Comparison of ENCODE assay signal across 8 mouse cellular contexts in the genomic region with DNA sequence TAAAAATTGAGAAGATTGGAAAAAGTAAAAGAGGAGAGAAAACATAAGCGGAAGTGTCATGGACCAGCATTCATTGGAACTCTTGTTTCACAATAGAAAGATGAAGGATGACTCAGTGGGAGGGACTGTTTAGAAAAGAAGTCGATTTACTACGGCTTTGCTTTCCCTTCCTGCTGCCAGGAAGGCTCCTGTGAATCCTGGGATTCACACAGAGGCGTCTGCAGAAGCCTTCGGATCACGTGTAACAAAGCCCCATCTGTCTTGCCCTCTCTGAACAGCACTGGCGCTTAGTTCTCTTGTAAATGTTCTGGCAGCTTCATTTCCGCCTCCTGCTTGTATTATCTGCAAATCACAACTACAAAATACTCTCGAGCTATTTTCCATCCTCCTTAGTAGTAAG.
A peak's percentile ranks its signal among the peaks of the same experiment; 100 is the strongest.
DNase-seq lines count a peak whose midpoint lies in the region; ATAC-seq lines count a peak whose summit lies in the region.

No protein-coding gene starts in this region.

- no peaks in the 10 kb centered on the region for H3K9me3 ChIP-seq in midbrain, embryonic 11.5 days (ENCODE audit: control insufficient read depth, low read length)
- no peaks in the 10 kb centered on the region for H3K9me3 ChIP-seq in midbrain, embryonic 10.5 days (replicated peaks)
- no peaks in the 10 kb centered on the region for H3K9me3 ChIP-seq in forebrain, embryonic 16.5 days (ENCODE audit: control insufficient read depth, low read length)

- H3K4me2 ChIP-seq in midbrain, embryonic 11.5 days = no peak overlapping the region
- no peak overlapping the region for H3K4me2 ChIP-seq in forebrain, embryonic 16.5 days (ENCODE audit: low read length)

- 16% methylated on average over 9 of the region's 9 CpGs for WGBS in midbrain, embryonic 11.5 days
- 24% methylated on average over 9 of the region's 9 CpGs for WGBS in midbrain, embryonic 10.5 days
- 7% methylated on average over 9 of the region's 9 CpGs for WGBS in forebrain, embryonic 16.5 days

- peak; percentile 61; the same call in 1 of the 2 replicates for ATAC-seq in midbrain, embryonic 11.5 days (ENCODE audit: low FRiP score)
- peak; percentile 83 for ATAC-seq in forebrain, embryonic 16.5 days

- no peaks in the 10 kb centered on the region for H3K4me1 ChIP-seq in midbrain, embryonic 11.5 days (ENCODE audit: control insufficient read depth, insufficient read depth, low read length)
- H3K4me1 ChIP-seq in midbrain, embryonic 10.5 days = no peaks in the 10 kb centered on the region; the same call in 1 of the 2 replicates
- peaks cover 20% of the 10 kb centered on the region for H3K4me1 ChIP-seq in forebrain, embryonic 16.5 days (replicated peaks; ENCODE audit: control insufficient read depth, insufficient read depth, low read length)

- H3K36me3 ChIP-seq in midbrain, embryonic 11.5 days (ENCODE audit: control insufficient read depth, insufficient read depth, low read length) = no peaks in the 10 kb centered on the region
- H3K36me3 ChIP-seq in midbrain, embryonic 10.5 days = no peaks in the 10 kb centered on the region
- H3K36me3 ChIP-seq in forebrain, embryonic 16.5 days (ENCODE audit: control insufficient read depth, insufficient read depth) = no peaks in the 10 kb centered on the region

- no peak for DNase-seq in midbrain, embryonic 11.5 days (ENCODE audit: low spot score, missing footprints)
- DNase-seq in midbrain, embryonic 10.5 days (ENCODE audit: low spot score) = no peak
- peak; percentile 51 to 65 for DNase-seq in layer of hippocampus, postnatal 36 days
- peak; percentile 40 to 62 for DNase-seq in right cerebral cortex, postnatal 36 days (ENCODE audit: low spot score in 2 of 2)
- DNase-seq in heart, adult 11 months = no peak
- DNase-seq in adipocyte (ENCODE audit: low spot score) = no peak
- no peak for DNase-seq in ovary, postnatal 14 days (ENCODE audit: low spot score)

- no peak overlapping the region for H3K9ac ChIP-seq in midbrain, embryonic 11.5 days (ENCODE audit: low read length)
- H3K9ac ChIP-seq in forebrain, embryonic 16.5 days (replicated peaks; ENCODE audit: low read depth, low read length) = no peak overlapping the region

- no peak overlapping the region for H3K4me3 ChIP-seq in midbrain, embryonic 11.5 days (ENCODE audit: low read depth, low read length)
- H3K4me3 ChIP-seq in midbrain, embryonic 10.5 days = no peak overlapping the region
- H3K4me3 ChIP-seq in forebrain, embryonic 16.5 days (replicated peaks; ENCODE audit: low read length) = no peak overlapping the region

- no peak overlapping the region for H3K27ac ChIP-seq in midbrain, embryonic 11.5 days (ENCODE audit: low read depth, low read length)
- no peak overlapping the region for H3K27ac ChIP-seq in midbrain, embryonic 10.5 days (replicated peaks)
- peak overlapping the region; percentile 72 for H3K27ac ChIP-seq in forebrain, embryonic 16.5 days (ENCODE audit: low read length)

- H3K27me3 ChIP-seq in midbrain, embryonic 11.5 days (ENCODE audit: control insufficient read depth, insufficient read depth, low read length) = no peaks in the 10 kb centered on the region
- no peaks in the 10 kb centered on the region for H3K27me3 ChIP-seq in midbrain, embryonic 10.5 days (ENCODE audit: low read depth, poor library complexity, severe bottlenecking)
- H3K27me3 ChIP-seq in forebrain, embryonic 16.5 days (replicated peaks; ENCODE audit: control insufficient read depth, insufficient read depth, low read length) = no peaks in the 10 kb centered on the region

Comparison
In these comparisons a context has a peak if more than half of its experiments do, and no peak if none do; other contexts are left out.
1. DNase-seq: peak in layer of hippocampus, postnatal 36 days (2 of 2) and right cerebral cortex, postnatal 36 days (2 of 2); none in midbrain, embryonic 11.5 days (single experiment), midbrain, embryonic 10.5 days (single experiment), heart, adult 11 months (single experiment), adipocyte (single experiment) and ovary, postnatal 14 days (single experiment).